Mouse (Mus musculus): Measurements from ENCODE around the gene Copb2. TPM values are rescaled to one million over a fixed set of nuclear protein-coding genes. Genes with fewer than 3 reads are reported as not detected.

Copb2 gene
- total and polyA plus RNA-seq, 3 experiments: 84.4 to 97.7 (median 93.3) TPM

DNA sequence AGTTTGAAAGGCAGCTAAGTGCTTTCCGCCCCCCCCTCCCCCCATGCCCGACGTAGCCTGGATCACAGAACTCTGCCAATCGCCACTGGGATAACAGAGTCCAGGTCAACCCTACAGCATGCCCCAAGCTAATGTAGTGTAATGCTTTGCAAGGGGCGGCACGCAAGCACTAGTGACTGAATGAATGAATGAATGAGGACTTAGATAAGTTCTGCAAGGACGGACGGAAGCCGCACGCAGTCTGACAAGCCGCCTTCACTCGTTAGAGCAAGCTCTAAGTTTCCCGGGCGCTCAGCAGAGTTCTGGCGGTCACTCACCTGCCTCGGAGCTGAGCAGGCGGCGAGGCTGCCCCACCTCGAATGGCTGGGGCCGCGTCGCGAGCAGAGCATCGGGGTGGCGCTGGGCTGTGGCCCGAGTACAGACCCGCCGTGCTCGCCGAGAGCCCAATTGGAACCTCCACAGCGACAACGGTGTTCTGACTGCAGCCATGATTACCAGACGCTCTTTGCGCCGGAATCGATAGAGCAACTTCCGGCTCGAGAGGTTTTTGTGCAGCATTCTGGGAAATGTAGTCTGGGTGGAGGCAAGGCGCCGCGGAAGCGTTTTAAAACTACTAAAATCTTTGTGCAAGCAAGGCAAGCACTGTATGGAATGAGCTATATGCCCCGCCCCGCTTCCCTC is 37.8 kb downstream of the Copb2 start, which contains the start of gene Mrps22:
TSS of gene Mrps22 (minus strand) at position 505 of the 681 bp plus-strand sequence.
- H3K27ac ChIP-seq (ENCODE audit: control insufficient read depth, low read depth, low read length): peak within 1 kb of the TSS; percentile 52

DNA sequence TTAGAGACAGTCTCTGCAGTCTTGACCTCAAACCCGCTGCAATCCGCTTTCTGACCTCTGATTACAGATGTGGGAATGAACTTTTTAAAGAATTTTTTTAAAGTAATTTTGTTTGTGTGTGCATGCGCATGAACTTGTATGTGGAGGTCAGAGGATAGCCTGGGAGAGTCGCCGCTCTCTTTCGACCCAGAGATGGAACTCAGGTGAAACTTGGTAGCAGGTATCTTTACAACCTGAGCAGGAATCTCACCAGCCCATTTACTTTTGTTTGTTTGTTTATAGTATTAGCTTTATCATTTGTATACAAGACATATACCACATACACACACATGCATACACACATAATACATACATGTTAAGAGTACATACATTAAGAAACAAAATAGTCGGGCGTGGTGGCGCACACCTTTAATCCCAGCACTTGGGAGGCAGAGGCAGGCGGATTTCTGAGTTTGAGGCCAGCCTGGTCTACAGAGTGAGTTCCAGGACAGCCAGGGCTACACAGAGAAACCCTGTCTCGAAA is 38.4 kb downstream of the Copb2 start:
- Histone ChIP-seq H3K4me1 (ENCODE audit: control insufficient read depth in 1 of 2, insufficient read depth in 2 of 2, low read length in 2 of 2) (peaks cover 0 to 7% of the 10 kb centered on the region in 2 experiments; a peak in 2 of 4 replicates), H3K9me3 (replicated peaks; ENCODE audit: insufficient read depth, low read length) (no peaks in the 10 kb centered on the region), H3K4me3 (ENCODE audit: control insufficient read depth in 1 of 2, insufficient read depth in 1 of 2, low read depth in 2 of 2, low read length in 2 of 2) (peak overlapping the region; percentile 51 to 95), H3K36me3 (ENCODE audit: control insufficient read depth in 1 of 2, insufficient read depth in 2 of 2, low read length in 2 of 2) (peaks cover under 1 to 8% of the 10 kb centered on the region in 2 experiments; a peak in 3 of 4 replicates), H3K79me2 (ENCODE audit: control insufficient read depth, insufficient read depth, low read length, poor library complexity) (peaks cover 17% of the 10 kb centered on the region), H3K9ac (ENCODE audit: control insufficient read depth, low read depth, low read length, poor library complexity, severe bottlenecking) (peak overlapping the region; percentile 19), H3K27ac (ENCODE audit: control insufficient read depth, low read depth, low read length) (no peak overlapping the region), H3K27me3 (ENCODE audit: control insufficient read depth in 1 of 2, insufficient read depth in 2 of 2, low read length in 2 of 2) (no peaks in the 10 kb centered on the region)
- DNase-seq (ENCODE audit: low read depth, low spot score): no peak
- TF ChIP-seq NELFE (IDR thresholded peaks at IDR 0.05; ENCODE audit: low read depth, low read length) (no peak), MEF2A (IDR thresholded peaks at IDR 0.05; ENCODE audit: extremely low read depth, insufficient replicate concordance, low read depth, low read length, poor library complexity, severe bottlenecking) (no peak), POLR2AphosphoS5 (IDR thresholded peaks at IDR 0.05; ENCODE audit: borderline replicate concordance, low read depth, low read length) (no peak), TAL1 (IDR thresholded peaks at IDR 0.05; ENCODE audit: low read length) (no peak), BHLHE40 (IDR thresholded peaks at IDR 0.05; ENCODE audit: borderline replicate concordance, low read depth, low read length) (no peak), TBP (IDR thresholded peaks at IDR 0.05; ENCODE audit: low read depth, low read length) (no peak), MYB (IDR thresholded peaks at IDR 0.05; ENCODE audit: low read depth, low read length) (no peak), NRF1 (IDR thresholded peaks at IDR 0.05; ENCODE audit: insufficient read depth, low read depth, low read length, poor library complexity, severe bottlenecking) (no peak), KAT2A (conservative IDR thresholded peaks at IDR 0.05; ENCODE audit: low read depth, low read length) (no peak), JUND (IDR thresholded peaks at IDR 0.05; ENCODE audit: low read depth, low read length) (no peak), HCFC1 (IDR thresholded peaks at IDR 0.05; ENCODE audit: low read depth, low read length) (no peak), SMC3 (IDR thresholded peaks at IDR 0.05; ENCODE audit: low read depth, low read length) (no peak), CTCF (IDR thresholded peaks at IDR 0.05 in 2 of 3, conservative IDR thresholded peaks at IDR 0.05 in 1 of 3; ENCODE audit: control insufficient read depth in 1 of 3, insufficient read depth in 1 of 3, low read depth in 2 of 3, low read length in 3 of 3, poor library complexity in 1 of 3, severe bottlenecking in 1 of 3) (no peak), GATA1 (IDR thresholded peaks at IDR 0.05; ENCODE audit: low read depth, low read length) (no peak), TCF12 (IDR thresholded peaks at IDR 0.05; ENCODE audit: low read depth, low read length) (no peak), ZMIZ1 (IDR thresholded peaks at IDR 0.05; ENCODE audit: low read depth, low read length) (no peak), CHD1 (IDR thresholded peaks at IDR 0.05; ENCODE audit: low read depth, low read length) (no peak), MAZ (IDR thresholded peaks at IDR 0.05; ENCODE audit: low read depth, low read length) (no peak), CHD2 (IDR thresholded peaks at IDR 0.05; ENCODE audit: low read length) (no peak)

More for the DNA sequence above, 37.8 kb downstream of the Copb2 start, which contains the start of gene Mrps22:
- DNase-seq (ENCODE audit: low read depth, low spot score): peak; percentile 95
- H3K79me2 ChIP-seq (ENCODE audit: control insufficient read depth, insufficient read depth, low read length, poor library complexity): peaks cover 17% of the 10 kb centered on the region
- peaks cover 3 to 8% of the 10 kb centered on the region in 2 experiments; a peak in 3 of 4 replicates for H3K36me3 ChIP-seq (ENCODE audit: control insufficient read depth in 1 of 2, insufficient read depth in 2 of 2, low read length in 2 of 2)
- TF ChIP-seq SIN3A (IDR thresholded peaks at IDR 0.05; ENCODE audit: low read length) (peak; percentile 96), ETS1 (IDR thresholded peaks at IDR 0.05; ENCODE audit: low read depth, low read length) (0 out of 2 replicates have a peak, but pooled peaks have one; percentile 25), POLR2AphosphoS5 (IDR thresholded peaks at IDR 0.05; ENCODE audit: borderline replicate concordance, low read depth, low read length) (no peak), HCFC1 (IDR thresholded peaks at IDR 0.05; ENCODE audit: low read depth, low read length) (peak; percentile 99), NELFE (IDR thresholded peaks at IDR 0.05; ENCODE audit: low read depth, low read length) (peak; percentile 91), MAZ (IDR thresholded peaks at IDR 0.05; ENCODE audit: low read depth, low read length) (no peak), MAX (IDR thresholded peaks at IDR 0.05; ENCODE audit: low read length) (0 out of 2 replicates have a peak, but pooled peaks have one; percentile 1), TBP (IDR thresholded peaks at IDR 0.05; ENCODE audit: low read depth, low read length) (peak; percentile 82), USF1 (IDR thresholded peaks at IDR 0.05; ENCODE audit: low read depth, low read length) (no peak), CHD2 (IDR thresholded peaks at IDR 0.05; ENCODE audit: low read length) (peak; percentile 76), TAL1 (IDR thresholded peaks at IDR 0.05; ENCODE audit: low read length) (no peak), POLR2A (IDR thresholded peaks at IDR 0.05; ENCODE audit: control insufficient read depth in 1 of 2, insufficient read depth in 1 of 2, low read depth in 1 of 2, low read length in 2 of 2, poor library complexity in 1 of 2) (peak; percentile 69 to 92), USF2 (IDR thresholded peaks at IDR 0.05; ENCODE audit: borderline replicate concordance in 1 of 2, insufficient read depth in 1 of 2, low read depth in 1 of 2, low read length in 2 of 2) (no peak), KAT2A (conservative IDR thresholded peaks at IDR 0.05; ENCODE audit: low read depth, low read length) (peak; percentile 96), JUND (IDR thresholded peaks at IDR 0.05; ENCODE audit: low read depth, low read length) (no peak), TCF12 (IDR thresholded peaks at IDR 0.05; ENCODE audit: low read depth, low read length) (peak; percentile 72), ZMIZ1 (IDR thresholded peaks at IDR 0.05; ENCODE audit: low read depth, low read length) (0 out of 2 replicates have a peak, but pooled peaks have one; percentile 60), RCOR1 (IDR thresholded peaks at IDR 0.05; ENCODE audit: low read depth, low read length) (no peak; the same call in 1 of the 2 replicates), NRF1 (IDR thresholded peaks at IDR 0.05; ENCODE audit: insufficient read depth, low read depth, low read length, poor library complexity, severe bottlenecking) (peak; percentile 55), MXI1 (IDR thresholded peaks at IDR 0.05; ENCODE audit: low read depth, low read length) (peak; percentile 83; the same call in 1 of the 2 replicates), MYC (IDR thresholded peaks at IDR 0.05; ENCODE audit: low read depth, low read length) (peak; percentile 65; the same call in 1 of the 2 replicates), GABPA (IDR thresholded peaks at IDR 0.05; ENCODE audit: low read depth, low read length) (no peak), POLR2AphosphoS2 (IDR thresholded peaks at IDR 0.05; ENCODE audit: low read length) (peak; percentile 80; the same call in 1 of the 2 replicates), E2F4 (IDR thresholded peaks at IDR 0.05; ENCODE audit: borderline replicate concordance, low read depth, low read length) (0 out of 2 replicates have a peak, but pooled peaks have one; percentile 21), ELF1 (IDR thresholded peaks at IDR 0.05; ENCODE audit: low read depth, low read length) (peak; percentile 90), CHD1 (IDR thresholded peaks at IDR 0.05; ENCODE audit: low read depth, low read length) (no peak)
- no peaks in the 10 kb centered on the region for H3K9me3 ChIP-seq (replicated peaks; ENCODE audit: insufficient read depth, low read length)
- peak within 1 kb of the TSS; percentile 89 for H3K9ac ChIP-seq (ENCODE audit: control insufficient read depth, low read depth, low read length, poor library complexity, severe bottlenecking)
- peak within 1 kb of the TSS; percentile 94 to 95 for H3K4me3 ChIP-seq (ENCODE audit: control insufficient read depth in 1 of 2, insufficient read depth in 1 of 2, low read depth in 2 of 2, low read length in 2 of 2)
- H3K27me3 ChIP-seq (ENCODE audit: control insufficient read depth in 1 of 2, insufficient read depth in 2 of 2, low read length in 2 of 2): no peaks in the 10 kb centered on the region
- peaks cover 0 to 7% of the 10 kb centered on the region in 2 experiments; a peak in 2 of 4 replicates for H3K4me1 ChIP-seq (ENCODE audit: control insufficient read depth in 1 of 2, insufficient read depth in 2 of 2, low read length in 2 of 2)

Data from MEL (cell line).